10 mouse cellular contexts compared by ENCODE assay signal in genomic region chr1:136128416-136128815, GRCm38 (mm10). TPM values are rescaled to one million over a fixed set of nuclear protein-coding genes. Genes with fewer than 3 reads are reported as not detected.
DNase-seq lines count a peak whose midpoint lies in the region; ATAC-seq and TF ChIP-seq lines count a peak whose summit lies in the region.
"Had no signal": no experiment of that assay in that cellular context is flagged by ENCODE, and none has a peak within 500 bp of the region (broad histone marks: within the 10 kb centered on the region; RNA-seq: fewer than 3 reads in every experiment).

No protein-coding gene starts in this region.

- no peak for ATAC-seq in intestine, embryonic 14.5 days (replicated peaks; ENCODE audit: low FRiP score, low TSS enrichment, low read depth)
- ATAC-seq in intestine, postnatal 0 days, result no peak

- 25% methylated on average over 5 of the region's 5 CpGs for WGBS in intestine, embryonic 14.5 days
- 53% methylated on average over 5 of the region's 5 CpGs for WGBS in intestine, postnatal 0 days
- WGBS in embryonic facial prominence, embryonic 10.5 days, result 64% methylated on average over 5 of the region's 5 CpGs
- 78% methylated on average over 5 of the region's 5 CpGs for WGBS in forebrain, embryonic 10.5 days

- no peaks in the 10 kb centered on the region for H3K36me3 ChIP-seq in intestine, embryonic 14.5 days (ENCODE audit: control insufficient read depth, insufficient read depth, low read length)
- H3K36me3 ChIP-seq in intestine, postnatal 0 days (ENCODE audit: control insufficient read depth, insufficient read depth), result no peaks in the 10 kb centered on the region
- no peaks in the 10 kb centered on the region for H3K36me3 ChIP-seq in embryonic facial prominence, embryonic 10.5 days (replicated peaks)
- H3K36me3 ChIP-seq in forebrain, embryonic 10.5 days (replicated peaks), result no peaks in the 10 kb centered on the region
- H3K36me3 ChIP-seq: embryonic facial prominence, embryonic 12.5 days had no signal

- intact Hi-C loops in left cerebral cortex, postnatal 36 days (cut with DNase I), result no loop called here

- peaks cover 58% of the 10 kb centered on the region for H3K4me1 ChIP-seq in intestine, embryonic 14.5 days (replicated peaks; ENCODE audit: control insufficient read depth, insufficient read depth, low read length)
- H3K4me1 ChIP-seq in intestine, postnatal 0 days (replicated peaks; ENCODE audit: control insufficient read depth, insufficient read depth, low read length), result peaks cover 35% of the 10 kb centered on the region
- peaks cover 72% of the 10 kb centered on the region for H3K4me1 ChIP-seq in embryonic facial prominence, embryonic 10.5 days
- peaks cover 45% of the 10 kb centered on the region for H3K4me1 ChIP-seq in forebrain, embryonic 10.5 days

- H3K27ac ChIP-seq in intestine, embryonic 14.5 days (ENCODE audit: low read depth), result peak overlapping the region; percentile 66
- H3K27ac ChIP-seq in intestine, postnatal 0 days (ENCODE audit: low read depth, low read length), result no peak overlapping the region
- 0 out of 2 replicates have a peak overlapping the region, but pooled peaks have one; percentile 40 for H3K27ac ChIP-seq in embryonic facial prominence, embryonic 10.5 days (replicated peaks)
- H3K27ac ChIP-seq in forebrain, embryonic 10.5 days, result no peak overlapping the region
- H3K27ac ChIP-seq: embryonic facial prominence, embryonic 12.5 days had no signal

- H3K27me3 ChIP-seq in intestine, embryonic 14.5 days (replicated peaks; ENCODE audit: control insufficient read depth, insufficient read depth, low read length), result no peaks in the 10 kb centered on the region
- no peaks in the 10 kb centered on the region for H3K27me3 ChIP-seq in intestine, postnatal 0 days (replicated peaks; ENCODE audit: control insufficient read depth, insufficient read depth, low read length)
- H3K27me3 ChIP-seq in embryonic facial prominence, embryonic 10.5 days (replicated peaks; ENCODE audit: low read depth, poor library complexity, severe bottlenecking), result peaks cover 31% of the 10 kb centered on the region
- peaks cover 39% of the 10 kb centered on the region for H3K27me3 ChIP-seq in forebrain, embryonic 10.5 days (ENCODE audit: poor library complexity, severe bottlenecking)
- H3K27me3 ChIP-seq: embryonic facial prominence, embryonic 12.5 days had no signal

- H3K4me3 ChIP-seq in intestine, embryonic 14.5 days (ENCODE audit: low read depth, low read length), result no peak overlapping the region
- no peak overlapping the region for H3K4me3 ChIP-seq in intestine, postnatal 0 days (ENCODE audit: low read depth, low read length)
- no peak overlapping the region for H3K4me3 ChIP-seq in embryonic facial prominence, embryonic 10.5 days
- H3K4me3 ChIP-seq in forebrain, embryonic 10.5 days, result no peak overlapping the region
- H3K4me3 ChIP-seq: embryonic facial prominence, embryonic 12.5 days had no signal

- no peak for TF ChIP-seq CTCF in intestine, postnatal 0 days (IDR thresholded peaks at IDR 0.05; ENCODE audit: low read depth)

- no peak for DNase-seq in intestine, embryonic 14.5 days (ENCODE audit: low spot score)
- peak; percentile 71 for DNase-seq in 3T3-L1 (ENCODE audit: low read depth, low spot score)
- no peak for DNase-seq in embryonic facial prominence, embryonic 10.5 days (ENCODE audit: low spot score)
- DNase-seq in left cerebral cortex, postnatal 36 days (ENCODE audit: low spot score in 2 of 2), result peak; percentile 80 to 87
- DNase-seq in forebrain, embryonic 10.5 days (ENCODE audit: extremely low spot score, low spot score), result no peak
- no peak for DNase-seq in cerebellum, postnatal 10 days
- no peak for DNase-seq in urinary bladder, postnatal 36 days (ENCODE audit: low spot score in 2 of 2)
- DNase-seq: adrenal gland, postnatal 10 days had no signal

- no peaks in the 10 kb centered on the region for H3K9me3 ChIP-seq in intestine, embryonic 14.5 days (ENCODE audit: control insufficient read depth, low read length)
- no peaks in the 10 kb centered on the region for H3K9me3 ChIP-seq in intestine, postnatal 0 days (ENCODE audit: control insufficient read depth)
- no peaks in the 10 kb centered on the region for H3K9me3 ChIP-seq in embryonic facial prominence, embryonic 10.5 days
- no peaks in the 10 kb centered on the region for H3K9me3 ChIP-seq in forebrain, embryonic 10.5 days
- H3K9me3 ChIP-seq: embryonic facial prominence, embryonic 12.5 days had no signal

- H3K9ac ChIP-seq in intestine, embryonic 14.5 days (ENCODE audit: low read length), result no peak overlapping the region
- H3K9ac ChIP-seq in intestine, postnatal 0 days (ENCODE audit: low read depth, low read length), result no peak overlapping the region
- H3K9ac ChIP-seq: embryonic facial prominence, embryonic 12.5 days had no signal

- H3K4me2 ChIP-seq in intestine, embryonic 14.5 days (ENCODE audit: low read length), result no peak overlapping the region
- H3K4me2 ChIP-seq in intestine, postnatal 0 days (replicated peaks; ENCODE audit: low read depth), result no peak overlapping the region
- H3K4me2 ChIP-seq: embryonic facial prominence, embryonic 12.5 days had no signal

RNA-seq across cellular contexts. Expression of gene Kif21b, which starts 2.8 kb away (rescaled TPM):
- polyA plus RNA-seq in intestine, embryonic 14.5 days (2014; fragmentation: Nextera tagmentation; extraction: Ambion mirVana), result 5.1 and 5.6 TPM in 2 replicates
- 5.5 and 6.4 TPM in 2 replicates for polyA plus RNA-seq in intestine, postnatal 0 days (2015; fragmentation: Nextera tagmentation; extraction: Ambion mirVana)
- polyA plus RNA-seq in embryonic facial prominence, embryonic 10.5 days (2016; fragmentation: Nextera tagmentation; extraction: Ambion mirVana), result 6.5 and 7.3 TPM in 2 replicates
- 10 to 100 TPM; 52.0 to 68.8 TPM for total RNA-seq in left cerebral cortex, postnatal 36 days (2021)
- polyA plus RNA-seq in forebrain, embryonic 10.5 days (2016; fragmentation: Nextera tagmentation; extraction: Ambion mirVana), result 5.8 and 8.8 TPM in 2 replicates

Comparison
In these comparisons a context has a peak if more than half of its experiments do, and no peak if none do; other contexts are left out.
1. H3K27ac ChIP-seq: peak in intestine, embryonic 14.5 days (single experiment) and embryonic facial prominence, embryonic 10.5 days (single experiment); none in intestine, postnatal 0 days (single experiment) and forebrain, embryonic 10.5 days (single experiment).
2. DNase-seq: peak in 3T3-L1 (single experiment) and left cerebral cortex, postnatal 36 days (2 of 2); none in intestine, embryonic 14.5 days (single experiment), embryonic facial prominence, embryonic 10.5 days (single experiment), forebrain, embryonic 10.5 days (single experiment), cerebellum, postnatal 10 days (0 of 2) and urinary bladder, postnatal 36 days (0 of 2).